Mouse (Mus musculus) ES-E14 (cell line): Measurements from ENCODE around the gene F12.

Source experiments
- CHD2 ChIP-seq: IDR thresholded peaks from 2 replicates; pipeline ENCODE4 v1.6.1; 2014; ENCODE audit warnings: mild to moderate bottlenecking, low read depth, low read length, inconsistent platforms
- HCFC1 ChIP-seq: IDR thresholded peaks from 2 replicates; pipeline ENCODE4 v1.6.1; 2012; ENCODE audit warnings: low read length, inconsistent platforms, borderline replicate concordance; ENCODE audit not compliant: insufficient read depth
- MAFK ChIP-seq: IDR thresholded peaks from 2 replicates; pipeline ENCODE4 v1.6.1; 2014; ENCODE audit warnings: mild to moderate bottlenecking, low read depth, low read length, inconsistent platforms; ENCODE audit not compliant: insufficient read depth
- ZC3H11A ChIP-seq: IDR thresholded peaks from 2 replicates; pipeline ENCODE4 v1.6.1; 2012; ENCODE audit warnings: low read depth, mild to moderate bottlenecking, inconsistent platforms, low read length, borderline replicate concordance
- ZNF384 ChIP-seq: IDR thresholded peaks from 2 replicates; pipeline ENCODE4 v1.6.1; 2012; ENCODE audit warnings: low read depth, low read length, inconsistent platforms

DNA sequence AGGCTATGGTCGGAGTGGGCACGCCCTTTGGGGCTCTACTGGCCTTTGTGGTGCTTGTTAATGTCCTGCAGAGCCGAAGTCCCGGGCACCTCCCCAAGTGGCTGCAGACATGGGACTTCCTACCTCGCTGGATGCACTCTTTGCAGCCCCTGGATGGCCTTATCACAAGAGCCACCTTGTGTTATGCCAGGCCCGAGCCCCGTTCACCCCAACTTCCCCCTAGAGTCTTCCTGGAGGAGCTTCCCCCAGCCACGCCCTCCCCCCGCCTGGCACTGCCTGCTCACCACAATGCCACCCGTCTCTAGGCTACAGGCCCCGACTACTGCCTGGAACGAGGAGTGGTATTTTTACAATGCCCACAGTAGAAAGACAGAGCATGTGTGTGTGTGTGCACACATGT lies 13.3 kb downstream of the F12 start:
- no peak for TF ChIP-seq MAFK
- TF ChIP-seq HCFC1, result no peak
- TF ChIP-seq CHD2, result no peak
- TF ChIP-seq ZNF384, result no peak
- TF ChIP-seq ZC3H11A, result no peak
